Mouse (Mus musculus) brain, embryonic 14.5 days (tissue): ENCODE measurements around the gene Hipk2.

Source experiments
- CTCF ChIP-seq: fragments of 200-500 bp; IDR thresholded peaks from 2 replicates; pipeline ENCODE4 v1.5.1; 2012; ENCODE audit warnings: inconsistent platforms, mild to moderate bottlenecking, moderate library complexity, borderline replicate concordance; ENCODE audit not compliant: insufficient read depth, insufficient read length; ENCODE audit errors: extremely low read depth
- POLR2A ChIP-seq: fragments of 200-500 bp; IDR thresholded peaks from 2 replicates; pipeline ENCODE4 v1.6.1; 2012; ENCODE audit warnings: mild to moderate bottlenecking, inconsistent platforms, borderline replicate concordance; ENCODE audit not compliant: poor library complexity, insufficient read depth, insufficient read length, severe bottlenecking; ENCODE audit errors: extremely low read depth

DNA sequence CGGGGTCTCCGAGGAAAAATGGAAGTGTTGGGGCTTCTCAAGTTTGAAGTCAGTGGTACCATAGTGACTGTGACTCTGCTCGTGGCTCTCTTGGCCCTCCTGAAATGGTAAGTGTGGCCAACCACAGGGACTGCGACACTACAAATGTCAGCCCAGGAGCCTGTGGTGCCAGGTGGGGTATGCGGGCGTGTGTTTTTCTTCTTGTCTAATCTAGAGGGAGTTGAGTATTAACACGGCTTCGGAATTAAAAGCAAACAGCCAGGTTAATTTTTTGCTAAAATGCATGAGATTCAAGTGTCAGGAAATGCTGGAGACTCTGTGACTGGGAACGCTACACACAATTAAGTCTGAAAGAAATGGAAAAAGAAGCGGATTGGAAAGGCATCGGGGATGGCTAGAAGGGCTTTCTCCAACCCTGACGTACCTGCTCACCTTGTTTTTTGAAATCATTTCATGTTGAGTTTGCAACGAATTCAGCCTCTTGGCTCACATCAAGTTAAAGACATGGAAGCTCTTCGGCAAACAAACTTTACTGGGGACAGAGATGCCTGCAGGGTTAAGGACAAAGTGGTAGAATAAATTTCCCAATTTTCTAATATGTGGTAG lies 43.3 kb upstream of the Hipk2 start:
- no peak for TF ChIP-seq CTCF
- no peak for TF ChIP-seq POLR2A
